In genomic region chr13:98317911-98318310, GRCm38 (mm10) we compare ENCODE assay signal across 1 mouse cellular context.
TF ChIP-seq lines count a peak whose summit lies in the region.

No protein-coding gene starts in this region.

TF ChIP-seq in MEL, 35 proteins besides CTCF, POLR2A, EP300 and RAD21:
- TF ChIP-seq MXI1 (IDR thresholded peaks at IDR 0.05; ENCODE audit: low read depth, low read length) (0 out of 2 replicates have a peak, but pooled peaks have one; percentile 21), MEF2A (IDR thresholded peaks at IDR 0.05; ENCODE audit: extremely low read depth, insufficient replicate concordance, low read depth, low read length, poor library complexity, severe bottlenecking) (no peak)
